Mouse (Mus musculus): ENCODE measurements around the gene Nfil3.

DNA sequence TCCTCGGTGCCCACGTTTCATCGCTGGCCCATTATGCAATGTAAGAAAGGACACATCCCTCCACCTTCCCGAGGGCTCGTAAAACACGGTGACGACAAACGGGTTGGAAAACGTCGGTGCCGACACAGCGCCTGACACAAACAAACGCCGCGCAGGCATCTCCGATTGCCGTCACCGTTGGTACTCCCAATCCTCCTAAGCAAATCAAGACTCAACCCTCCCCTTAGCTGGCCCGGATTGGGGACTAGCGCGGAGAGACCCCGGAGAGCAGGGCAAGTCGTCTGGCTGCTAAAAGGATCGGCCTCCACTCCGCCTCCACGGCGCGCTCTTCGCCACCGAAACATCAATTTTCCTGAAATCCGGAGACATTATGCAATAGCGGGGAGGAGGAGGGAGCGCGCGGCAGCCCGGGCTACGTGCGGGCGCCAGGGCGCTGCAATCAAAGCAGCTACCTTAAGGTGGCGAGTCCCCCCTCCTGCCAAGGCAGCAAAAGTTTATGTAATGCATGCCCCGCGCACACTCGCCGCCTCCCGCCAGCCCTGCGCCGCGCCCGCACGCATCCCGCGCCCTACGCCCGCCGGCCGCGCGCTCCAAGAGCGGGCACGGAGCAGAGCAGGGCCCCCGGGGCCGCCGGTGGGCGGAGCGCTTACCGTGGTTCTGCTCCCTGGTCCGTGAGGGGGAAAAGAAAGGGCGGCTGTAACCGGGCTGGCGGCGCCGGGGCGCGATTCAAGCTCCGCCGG lies 492 bp downstream of the Nfil3 start:
- no peak for TF ChIP-seq CTCF (IDR thresholded peaks at IDR 0.05; ENCODE audit: low read depth)
- no peak for TF ChIP-seq EP300 (IDR thresholded peaks at IDR 0.05; ENCODE audit: low read depth)
